Mouse (Mus musculus): Measurements from ENCODE around the gene Nacc1. TPM values are rescaled to one million over a fixed set of nuclear protein-coding genes. Genes with fewer than 3 reads are reported as not detected.
A peak's percentile ranks its signal among the peaks of the same experiment; 100 is the strongest.

The Nacc1 gene
- polyA plus RNA-seq, 1 experiment: 104 TPM

DNA sequence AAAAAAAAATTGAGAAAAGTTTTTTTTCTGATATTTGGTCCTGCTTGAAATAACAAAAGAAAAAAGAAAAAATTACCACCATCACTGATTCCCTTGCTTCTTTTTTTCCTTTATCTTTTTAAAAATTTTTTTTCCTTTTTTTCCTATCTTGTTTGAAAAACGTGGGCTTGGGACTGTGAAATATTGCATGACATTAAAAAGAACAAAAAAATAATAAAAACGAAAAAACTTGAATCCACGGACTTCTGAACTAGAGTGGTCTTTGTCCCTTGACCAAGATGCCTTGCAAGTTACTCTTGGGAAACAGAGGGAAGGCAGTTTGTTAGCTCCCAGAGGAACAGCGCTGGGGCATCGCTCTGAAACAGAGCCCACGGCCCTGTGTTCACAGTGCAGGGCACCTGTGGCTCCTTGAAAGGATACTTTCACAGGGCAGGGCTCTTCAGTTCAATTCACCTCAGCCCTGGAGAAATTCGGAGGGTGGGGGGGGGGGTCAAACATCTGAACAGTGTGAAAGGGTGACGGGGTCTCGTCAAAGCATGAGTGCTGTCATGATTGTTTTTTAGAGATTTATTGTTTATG lies 47.6 kb downstream of the Nacc1 start:
- 22% methylated on average over 9 of the region's 9 CpGs for WGBS
- H3K4me3 ChIP-seq (ENCODE audit: low read depth, low read length): peak overlapping the region; percentile 68
- H3K36me3 ChIP-seq (ENCODE audit: control insufficient read depth, insufficient read depth, low read length): no peaks in the 10 kb centered on the region
- peaks cover 9% of the 10 kb centered on the region for H3K4me1 ChIP-seq (ENCODE audit: control insufficient read depth, insufficient read depth, insufficient read length, low read length)
- H3K27me3 ChIP-seq (ENCODE audit: control insufficient read depth, insufficient read depth, low read length): no peaks in the 10 kb centered on the region
- TF ChIP-seq CTCF (IDR thresholded peaks at IDR 0.05; ENCODE audit: extremely low read depth, insufficient read length, insufficient replicate concordance, low read depth, low read length) (no peak), POLR2A (IDR thresholded peaks at IDR 0.05; ENCODE audit: low read depth, low read length) (no peak)
- no peak overlapping the region for H3K27ac ChIP-seq (ENCODE audit: insufficient read depth, low read depth, low read length)

DNA sequence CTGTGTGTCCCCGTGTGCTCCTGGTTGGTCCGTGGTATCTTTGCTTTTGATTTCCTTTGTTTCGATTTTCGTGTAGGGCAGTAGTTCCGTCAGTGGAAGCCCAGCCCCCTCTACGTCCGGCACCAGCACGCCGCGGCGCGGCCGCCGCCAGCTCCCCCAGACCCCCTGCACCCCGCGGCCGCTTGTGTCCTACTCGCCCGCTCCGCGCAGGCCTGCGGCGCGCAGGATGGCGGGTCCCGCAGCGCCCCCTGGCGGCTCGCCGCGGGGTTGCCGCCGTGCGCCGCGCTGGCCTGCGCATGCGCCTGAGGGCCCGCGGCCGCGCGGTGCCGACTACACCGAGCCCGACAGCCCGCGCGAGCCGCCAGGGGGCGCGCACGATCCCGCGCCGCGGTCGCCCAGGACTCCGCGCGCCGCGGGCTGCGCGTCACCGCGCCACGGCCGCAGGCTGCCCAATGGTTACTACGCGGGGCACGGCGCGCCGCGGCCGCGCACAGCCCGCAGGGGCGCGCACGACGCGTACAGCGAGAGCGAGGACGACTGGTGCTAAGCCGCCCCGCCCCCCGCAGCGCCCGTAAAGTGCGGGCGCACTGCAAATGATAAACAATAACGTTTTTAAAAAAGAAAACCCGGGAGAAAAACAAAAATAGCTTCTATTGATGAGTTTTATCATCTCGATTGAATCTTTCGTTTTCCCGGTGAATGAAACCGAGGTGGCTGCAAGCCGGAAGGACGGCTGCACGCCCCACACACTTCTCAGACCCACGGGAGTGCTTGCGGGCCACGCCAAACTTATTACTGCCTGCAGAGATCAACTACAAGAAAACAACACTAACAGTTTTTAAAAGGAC lies 48.3 kb downstream of the Nacc1 start:
- no peaks in the 10 kb centered on the region for H3K27me3 ChIP-seq (ENCODE audit: control insufficient read depth, insufficient read depth, low read length)
- no peaks in the 10 kb centered on the region for H3K36me3 ChIP-seq (ENCODE audit: control insufficient read depth, insufficient read depth, low read length)
- 0 out of 2 replicates have a peak, but pooled peaks have one; percentile 25 for TF ChIP-seq POLR2A (IDR thresholded peaks at IDR 0.05; ENCODE audit: low read depth, low read length)
- TF ChIP-seq CTCF (IDR thresholded peaks at IDR 0.05; ENCODE audit: extremely low read depth, insufficient read length, insufficient replicate concordance, low read depth, low read length): peak; percentile 73
- H3K27ac ChIP-seq (ENCODE audit: insufficient read depth, low read depth, low read length): no peak overlapping the region
- H3K4me1 ChIP-seq (ENCODE audit: control insufficient read depth, insufficient read depth, insufficient read length, low read length): peaks cover 9% of the 10 kb centered on the region
- 3% methylated on average over 106 of the region's 106 CpGs for WGBS
- H3K4me3 ChIP-seq (ENCODE audit: low read depth, low read length): peak overlapping the region; percentile 89

DNA sequence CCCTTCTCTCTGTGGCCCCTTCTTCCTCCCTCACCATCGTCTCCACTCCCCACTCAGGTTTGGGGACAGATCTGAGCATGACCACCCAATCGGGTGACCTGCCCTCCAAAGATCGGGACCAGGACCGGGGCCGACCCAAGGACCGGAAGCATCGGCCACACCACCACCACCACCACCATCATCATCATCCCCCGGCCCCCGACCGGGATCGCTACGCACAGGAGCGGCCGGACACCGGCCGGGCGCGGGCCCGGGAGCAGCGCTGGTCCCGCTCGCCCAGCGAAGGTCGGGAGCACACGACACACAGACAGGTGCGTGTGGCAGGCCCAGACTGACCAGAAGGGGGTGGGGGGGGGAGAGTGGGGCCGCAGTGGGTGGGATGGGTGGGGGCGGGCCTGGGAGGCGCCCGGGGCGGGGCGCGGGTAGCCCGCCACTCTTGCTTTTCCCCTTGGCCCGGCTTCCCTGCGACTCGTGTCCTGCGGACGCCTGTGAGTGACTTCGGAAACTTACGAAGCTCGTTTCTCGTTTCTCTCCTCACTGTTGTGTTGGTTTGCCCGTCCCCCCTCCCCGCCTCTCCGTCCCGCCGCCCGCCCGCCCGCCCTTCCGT lies 49.0 kb downstream of the Nacc1 start:
- no peaks in the 10 kb centered on the region for H3K36me3 ChIP-seq (ENCODE audit: control insufficient read depth, insufficient read depth, low read length)
- 2% methylated on average over 41 of the region's 52 CpGs for WGBS
- H3K27me3 ChIP-seq (ENCODE audit: control insufficient read depth, insufficient read depth, low read length): no peaks in the 10 kb centered on the region
- no peak overlapping the region for H3K27ac ChIP-seq (ENCODE audit: insufficient read depth, low read depth, low read length)
- peak overlapping the region; percentile 89 for H3K4me3 ChIP-seq (ENCODE audit: low read depth, low read length)
- TF ChIP-seq POLR2A (IDR thresholded peaks at IDR 0.05; ENCODE audit: low read depth, low read length) (no peak), CTCF (IDR thresholded peaks at IDR 0.05; ENCODE audit: extremely low read depth, insufficient read length, insufficient replicate concordance, low read depth, low read length) (no peak)
- peaks cover 9% of the 10 kb centered on the region for H3K4me1 ChIP-seq (ENCODE audit: control insufficient read depth, insufficient read depth, insufficient read length, low read length)

DNA sequence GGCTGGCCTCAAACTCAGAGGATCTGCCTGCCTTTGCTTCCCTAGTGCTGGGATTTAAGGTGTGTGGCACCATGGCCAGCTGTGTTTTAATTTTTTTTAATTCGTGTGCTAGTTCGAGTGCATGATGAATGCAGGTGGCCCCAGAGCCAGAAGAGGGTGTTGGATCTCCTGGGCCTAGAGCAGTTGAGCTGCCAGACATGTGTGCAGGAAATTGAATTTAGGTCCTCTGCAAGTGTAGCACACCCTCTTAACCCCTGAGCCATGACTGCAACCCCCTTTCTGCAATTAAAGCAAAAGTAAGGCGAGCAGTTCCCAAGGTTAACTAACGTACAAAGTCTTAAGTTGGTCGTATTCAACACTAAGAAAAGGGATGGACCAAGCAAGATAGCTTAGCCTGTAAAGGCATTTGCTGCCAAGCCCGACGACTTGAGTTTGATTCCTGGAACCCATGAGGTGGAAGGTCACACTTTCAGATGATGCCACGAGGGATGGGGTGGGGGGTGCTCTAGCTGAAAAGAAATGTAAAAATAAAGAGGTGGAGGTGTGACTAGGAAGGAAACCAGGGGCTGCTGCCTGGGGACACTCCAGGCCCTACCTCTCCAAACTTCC lies 49.6 kb downstream of the Nacc1 start:
- 34% methylated on average over 8 of the region's 8 CpGs for WGBS
- no peak overlapping the region for H3K27ac ChIP-seq (ENCODE audit: insufficient read depth, low read depth, low read length)

DNA sequence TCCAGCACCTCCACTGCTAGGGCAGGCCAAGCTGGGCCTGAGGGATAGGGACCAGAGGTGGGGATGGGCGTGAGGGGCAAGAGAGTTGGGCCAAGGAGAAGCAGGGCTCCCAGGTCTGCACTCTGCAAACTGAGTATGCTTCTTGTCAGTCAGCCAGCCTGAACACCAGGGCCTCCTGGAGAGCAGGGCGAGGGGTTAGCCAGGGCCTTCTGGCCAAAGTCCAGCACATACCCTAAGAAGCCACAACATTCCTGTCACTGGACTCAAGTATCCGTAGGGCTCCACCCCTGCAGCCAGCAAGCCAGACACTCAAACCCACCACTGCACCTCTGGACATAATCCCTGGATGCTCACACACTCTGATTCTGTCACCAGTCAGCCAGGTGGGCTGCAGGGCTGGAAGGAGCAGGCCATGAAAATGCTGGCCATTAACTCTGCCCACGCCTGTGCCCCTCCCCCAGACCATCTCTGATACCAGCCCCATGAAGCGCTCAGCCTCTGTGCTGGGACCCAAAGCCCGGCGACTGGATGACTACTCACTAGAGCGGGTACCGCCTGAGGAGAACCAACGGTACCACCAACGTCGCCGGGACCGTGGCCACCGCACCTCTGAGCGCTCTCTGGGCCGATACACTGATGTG lies 51.5 kb downstream of the Nacc1 start:
- WGBS: 91% methylated on average over 17 of the region's 17 CpGs
- TF ChIP-seq CTCF (IDR thresholded peaks at IDR 0.05; ENCODE audit: extremely low read depth, insufficient read length, insufficient replicate concordance, low read depth, low read length): no peak
- TF ChIP-seq POLR2A (IDR thresholded peaks at IDR 0.05; ENCODE audit: low read depth, low read length): no peak
- Histone ChIP-seq H3K4me1 (ENCODE audit: control insufficient read depth, insufficient read depth, insufficient read length, low read length) (peaks cover 5% of the 10 kb centered on the region), H3K27me3 (ENCODE audit: control insufficient read depth, insufficient read depth, low read length) (no peaks in the 10 kb centered on the region), H3K27ac (ENCODE audit: insufficient read depth, low read depth, low read length) (no peak overlapping the region), H3K36me3 (ENCODE audit: control insufficient read depth, insufficient read depth, low read length) (no peaks in the 10 kb centered on the region), H3K4me3 (ENCODE audit: low read depth, low read length) (no peak overlapping the region)

More for the DNA sequence above, 49.6 kb downstream of the Nacc1 start:
- TF ChIP-seq POLR2A (IDR thresholded peaks at IDR 0.05; ENCODE audit: low read depth, low read length) (no peak), CTCF (IDR thresholded peaks at IDR 0.05; ENCODE audit: extremely low read depth, insufficient read length, insufficient replicate concordance, low read depth, low read length) (no peak)
- peaks cover 9% of the 10 kb centered on the region for H3K4me1 ChIP-seq (ENCODE audit: control insufficient read depth, insufficient read depth, insufficient read length, low read length)
- H3K36me3 ChIP-seq (ENCODE audit: control insufficient read depth, insufficient read depth, low read length): no peaks in the 10 kb centered on the region
- H3K4me3 ChIP-seq (ENCODE audit: low read depth, low read length): peak overlapping the region; percentile 89
- no peaks in the 10 kb centered on the region for H3K27me3 ChIP-seq (ENCODE audit: control insufficient read depth, insufficient read depth, low read length)

DNA sequence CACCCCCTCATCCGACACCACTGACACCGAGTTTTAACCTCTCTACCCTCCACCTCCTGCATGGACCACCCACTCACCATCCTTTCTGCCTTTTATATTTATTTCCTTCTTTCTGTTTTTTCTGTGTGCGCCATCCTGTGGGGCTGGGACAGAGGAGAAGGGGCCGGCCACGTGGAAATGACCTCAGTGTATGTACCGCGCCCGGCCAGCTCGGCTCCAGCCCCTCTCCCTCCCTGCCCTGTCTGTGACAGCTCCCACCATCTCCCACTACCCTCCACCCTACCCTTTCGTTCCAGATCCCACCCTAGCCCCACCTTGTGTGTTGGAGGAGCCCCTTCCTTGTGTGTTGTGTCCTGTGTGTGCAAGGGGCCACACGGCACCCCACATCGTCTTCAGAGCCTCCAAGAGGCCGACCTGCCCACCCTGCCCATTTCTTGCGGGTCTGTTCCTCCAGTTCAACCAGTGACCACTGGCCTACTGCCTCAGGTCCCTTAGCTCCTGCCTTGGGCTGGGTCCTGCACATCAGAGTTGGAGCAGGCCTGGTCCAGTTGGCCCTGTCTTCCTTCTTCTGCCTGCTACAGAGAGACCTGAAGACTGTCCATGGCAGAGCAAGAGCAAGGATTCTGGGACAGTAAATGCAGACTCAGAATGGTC lies 52.1 kb downstream of the Nacc1 start:
- Histone ChIP-seq H3K4me3 (ENCODE audit: low read depth, low read length) (no peak overlapping the region), H3K27me3 (ENCODE audit: control insufficient read depth, insufficient read depth, low read length) (no peaks in the 10 kb centered on the region), H3K4me1 (ENCODE audit: control insufficient read depth, insufficient read depth, insufficient read length, low read length) (peaks cover 5% of the 10 kb centered on the region), H3K36me3 (ENCODE audit: control insufficient read depth, insufficient read depth, low read length) (no peaks in the 10 kb centered on the region), H3K27ac (ENCODE audit: insufficient read depth, low read depth, low read length) (no peak overlapping the region)
- 85% methylated on average over 14 of the region's 14 CpGs for WGBS
- TF ChIP-seq POLR2A (IDR thresholded peaks at IDR 0.05; ENCODE audit: low read depth, low read length) (no peak), CTCF (IDR thresholded peaks at IDR 0.05; ENCODE audit: extremely low read depth, insufficient read length, insufficient replicate concordance, low read depth, low read length) (no peak)

Measured in small intestine, adult 2 months (tissue).